Mouse (Mus musculus) stomach, postnatal 0 days (tissue): ENCODE measurements around the gene Selenos. TPM values are rescaled to one million over a fixed set of nuclear protein-coding genes. Genes with fewer than 3 reads are reported as not detected.

Source experiments
- ATAC-seq: fragments of 200-750 bp; cut with Nextera tagmentation; 2 replicates; pipeline ENCODE4 v1.8.0; 2017; ENCODE audit not compliant: low FRiP score, low TSS enrichment
- DNase-seq: peaks from one replicate; pipeline ENCODE4 v3.0.0-alpha.2; 2016; ENCODE audit warnings: low spot score
- H3K27ac ChIP-seq: fragments of 300-500 bp; sonication (generic); replicated peaks from 2 replicates; pipeline ENCODE4 v1.5.1; 2014; ENCODE audit warnings: mild to moderate bottlenecking, control low read depth
- H3K27me3 ChIP-seq: fragments of 300-500 bp; sonication (generic); 2 replicates; pipeline ENCODE4 v1.6.1; 2014; ENCODE audit warnings: low read length; ENCODE audit not compliant: control insufficient read depth, insufficient read depth
- H3K36me3 ChIP-seq: fragments of 300-500 bp; sonication (generic); 2 replicates; pipeline ENCODE4 v1.6.1; 2014; ENCODE audit warnings: low read length, mixed read lengths; ENCODE audit not compliant: control insufficient read depth, insufficient read depth
- H3K4me1 ChIP-seq: fragments of 300-500 bp; sonication (generic); replicated peaks from 2 replicates; pipeline ENCODE4 v1.6.1; 2014; ENCODE audit warnings: antibody characterized with exemption; ENCODE audit not compliant: control insufficient read depth, insufficient read depth
- H3K4me2 ChIP-seq: fragments of 300-500 bp; sonication (generic); replicated peaks from 2 replicates; pipeline ENCODE4 v1.6.1; 2014; ENCODE audit warnings: low read depth, mild to moderate bottlenecking, control low read depth, moderate library complexity
- H3K4me3 ChIP-seq: fragments of 300-500 bp; sonication (generic); 2 replicates; pipeline ENCODE4 v1.5.1; 2014; ENCODE audit warnings: low read depth, low read length, control low read depth
- H3K9ac ChIP-seq: fragments of 300-500 bp; sonication (generic); 2 replicates; pipeline ENCODE4 v1.6.1; 2014; ENCODE audit warnings: mild to moderate bottlenecking, low read length, control low read depth, mixed read lengths
- H3K9me3 ChIP-seq: fragments of 300-500 bp; sonication (generic); 2 replicates; pipeline ENCODE4 v1.6.1; 2016; ENCODE audit warnings: low read length; ENCODE audit not compliant: control insufficient read depth
- CTCF ChIP-seq: IDR thresholded peaks from 2 replicates; pipeline ENCODE4 v1.5.1; 2016; ENCODE audit warnings: antibody characterized with exemption, low read depth, mild to moderate bottlenecking, moderate library complexity
- EP300 ChIP-seq: optimal IDR thresholded peaks from 2 replicates; pipeline ENCODE3; 2016; ENCODE audit warnings: antibody characterized with exemption
- WGBS: fragments of 180-500 bp; shearing (Covaris S2); extraction: QIAGEN DNeasy Blood & Tissue Kit; methylation state at CpG from one replicate; pipeline ENCODE4 v1.1.7; 2014; 5-methylcytosine and 5-hydroxymethylcytosine counted together
- polyA plus RNA-seq: library from polyadenylated mRNA; unstranded; fragments of >200 nt; fragmentation: Nextera tagmentation; extraction: Ambion mirVana; gene quantifications from 2 replicates; pipeline ENCODE4 v1.2.1, GENCODE M21; 2015

The Selenos gene
- polyA plus RNA-seq, 1 experiment from 2014 or later: 143 TPM

DNA sequence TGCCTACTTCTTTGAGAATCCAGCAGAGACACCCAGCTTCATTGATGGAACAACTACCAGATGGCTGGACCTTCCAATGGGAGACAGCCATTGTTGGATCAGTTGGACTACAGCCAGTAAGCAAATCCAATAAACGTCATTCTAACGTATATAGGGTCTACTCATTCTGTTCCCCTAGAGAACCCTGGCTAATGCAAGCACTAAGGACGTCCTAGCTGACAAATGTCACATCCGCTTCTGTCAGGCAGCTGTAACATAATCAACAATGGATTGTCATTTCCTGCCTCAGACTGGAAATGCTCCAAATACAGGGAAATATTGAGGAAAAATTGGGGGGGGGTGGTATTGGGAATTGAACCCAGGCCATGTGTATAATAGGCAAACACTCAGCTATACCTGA lies 26.3 kb downstream of the Selenos start:
- Histone ChIP-seq H3K27me3 (no peaks in the 10 kb centered on the region), H3K9me3 (no peaks in the 10 kb centered on the region), H3K36me3 (no peaks in the 10 kb centered on the region), H3K27ac (no peak overlapping the region), H3K9ac (no peak overlapping the region), H3K4me1 (0 out of 2 replicates have a peak, but pooled peaks cover 6% of the 10 kb centered on the region), H3K4me3 (no peak overlapping the region), H3K4me2 (no peak overlapping the region)
- TF ChIP-seq CTCF (no peak), EP300 (no peak)
- 49% methylated on average over 4 of the region's 4 CpGs for whole genome bisulfite sequencing
- DNase-seq: no peak
- ATAC-seq: no peak

DNA sequence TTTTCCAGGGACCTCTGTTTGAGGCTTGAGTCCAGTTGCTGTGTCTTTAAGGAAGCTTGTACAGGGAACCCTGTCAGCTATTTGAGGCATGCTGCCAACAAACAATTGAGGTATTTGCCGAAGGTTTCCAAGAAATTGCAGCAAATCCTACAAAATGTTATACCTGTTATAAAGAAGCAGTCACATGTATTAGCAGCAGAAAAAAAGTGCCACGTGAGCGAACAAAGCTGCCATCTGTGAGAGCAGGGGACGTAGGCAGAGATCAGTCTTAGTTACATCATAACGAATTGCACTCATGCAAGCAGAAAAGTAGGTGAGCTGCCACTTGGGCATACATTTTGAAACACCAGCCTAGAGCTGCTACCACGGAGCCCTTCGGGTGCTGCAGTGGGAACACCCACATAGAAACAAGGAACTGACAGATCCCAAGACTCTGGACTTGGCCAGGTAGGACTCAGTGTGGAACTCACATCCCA lies 27.2 kb downstream of the Selenos start:
- peak; percentile 48 for DNase-seq
- no peaks in the 10 kb centered on the region for H3K36me3 ChIP-seq
- H3K27me3 ChIP-seq: no peaks in the 10 kb centered on the region
- H3K27ac ChIP-seq: no peak overlapping the region
- H3K9ac ChIP-seq: no peak overlapping the region
- H3K4me1 ChIP-seq: 0 out of 2 replicates have a peak, but pooled peaks cover 6% of the 10 kb centered on the region
- ATAC-seq: no peak
- H3K4me3 ChIP-seq: no peak overlapping the region
- no peak overlapping the region for H3K4me2 ChIP-seq
- H3K9me3 ChIP-seq: no peaks in the 10 kb centered on the region
- 35% methylated on average over 7 of the region's 7 CpGs for WGBS
- no peak for TF ChIP-seq CTCF
- no peak for TF ChIP-seq EP300

DNA sequence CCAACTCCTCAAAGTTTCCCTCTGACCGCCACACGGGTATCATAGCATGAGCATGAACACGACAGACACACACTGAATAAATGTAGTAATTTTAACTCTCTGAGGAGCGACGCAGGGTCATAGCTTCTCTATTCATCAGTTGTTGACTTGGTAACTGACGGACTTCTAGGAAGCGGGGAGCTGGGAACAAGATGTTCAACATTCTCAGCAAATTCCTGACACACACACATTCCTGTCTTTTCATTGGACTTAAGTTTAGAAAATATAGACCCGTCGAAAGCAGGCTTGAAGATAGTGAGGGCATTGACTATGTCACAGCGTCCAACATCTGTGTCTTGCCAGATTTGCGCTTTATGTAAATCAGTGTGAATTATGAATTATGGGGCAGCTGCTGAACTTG lies 27.8 kb downstream of the Selenos start:
- H3K36me3 ChIP-seq: no peaks in the 10 kb centered on the region
- H3K4me3 ChIP-seq: no peak overlapping the region
- no peak overlapping the region for H3K4me2 ChIP-seq
- TF ChIP-seq CTCF (no peak), EP300 (no peak)
- H3K4me1 ChIP-seq: 0 out of 2 replicates have a peak, but pooled peaks cover 6% of the 10 kb centered on the region
- H3K9me3 ChIP-seq: no peaks in the 10 kb centered on the region
- no peak overlapping the region for H3K27ac ChIP-seq
- DNase-seq (no peak), ATAC-seq (no peak)
- H3K27me3 ChIP-seq: no peaks in the 10 kb centered on the region
- WGBS: 49% methylated on average over 11 of the region's 11 CpGs
- H3K9ac ChIP-seq: no peak overlapping the region

DNA sequence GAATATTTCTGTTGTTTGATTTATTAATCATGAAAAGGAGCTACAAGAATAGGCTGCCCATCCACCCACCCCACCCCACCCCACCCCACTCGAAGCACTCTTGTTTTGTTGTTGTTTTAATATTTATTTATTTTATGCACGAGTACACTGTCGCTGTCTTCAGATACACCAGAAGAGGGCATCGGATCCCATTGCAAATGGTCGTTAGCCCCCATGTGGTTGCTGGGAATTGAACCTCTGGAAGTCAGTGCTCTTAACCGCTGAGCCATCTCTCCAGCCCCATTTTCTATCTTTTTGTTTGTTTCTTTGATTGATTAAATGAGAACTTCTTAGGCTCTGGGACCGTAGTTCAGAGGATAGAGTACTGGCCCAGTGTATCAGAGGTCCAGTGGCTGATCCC lies 28.5 kb downstream of the Selenos start:
- no peak for TF ChIP-seq EP300
- peak; percentile 66 for TF ChIP-seq CTCF
- Histone ChIP-seq H3K27ac (no peak overlapping the region), H3K36me3 (no peaks in the 10 kb centered on the region), H3K4me1 (0 out of 2 replicates have a peak, but pooled peaks cover 6% of the 10 kb centered on the region), H3K27me3 (no peaks in the 10 kb centered on the region), H3K4me2 (no peak overlapping the region), H3K4me3 (no peak overlapping the region), H3K9ac (no peak overlapping the region), H3K9me3 (no peaks in the 10 kb centered on the region)
- 12% methylated on average over 7 of the region's 7 CpGs for WGBS
- DNase-seq: no peak
- ATAC-seq: no peak

DNA sequence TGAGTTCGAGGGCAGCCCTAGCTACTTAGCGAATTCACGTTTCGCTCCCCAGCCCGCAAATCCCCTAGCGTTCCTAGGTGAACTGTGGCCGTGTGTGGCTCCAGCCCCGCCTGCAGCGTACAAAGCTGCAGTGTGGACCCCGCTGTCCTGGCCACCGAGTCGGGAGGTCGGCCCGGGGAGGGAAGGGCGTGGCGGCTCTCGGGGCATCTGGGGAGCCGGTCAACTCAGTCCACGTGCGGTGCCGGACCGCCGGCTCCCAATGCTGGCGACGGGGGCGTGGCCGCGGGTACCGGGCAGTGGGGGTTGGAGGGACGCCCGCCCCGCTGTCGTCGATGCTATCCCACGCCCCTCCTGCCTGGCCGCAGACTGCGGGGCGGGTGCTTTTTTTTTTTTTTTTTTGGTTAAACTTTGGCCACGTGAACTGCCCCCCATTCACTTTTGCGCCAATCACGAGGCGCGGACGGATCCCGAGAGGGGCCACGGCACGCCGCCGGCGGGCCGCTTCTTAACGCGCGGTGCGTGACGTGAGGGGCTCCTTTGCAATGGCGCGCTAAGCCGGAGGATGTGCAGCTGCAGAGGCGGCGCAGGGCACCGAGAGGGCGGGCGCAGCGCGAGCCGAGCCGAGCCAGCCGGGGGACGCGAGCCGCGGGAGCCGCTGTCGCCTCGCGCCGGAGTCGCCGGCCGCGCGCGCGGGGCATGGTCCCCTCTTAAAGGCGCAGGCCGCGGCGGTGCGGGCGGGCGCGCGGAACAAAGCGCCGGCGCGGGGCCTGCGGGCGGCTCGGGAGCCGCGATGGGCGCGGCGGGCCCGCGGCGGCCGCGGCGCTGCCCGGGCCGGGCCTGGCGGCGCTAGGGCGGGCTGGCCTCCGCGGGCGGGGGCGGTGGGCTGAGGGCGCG lies 29.8 kb downstream of the Selenos start, which contains the start of gene Chsy1:
Gene Chsy1, plus strand, starts transcription at position 555 of the 894 bp plus-strand sequence.
- Histone ChIP-seq H3K27me3 (no peaks in the 10 kb centered on the region), H3K4me3 (peak within 1 kb of the TSS; percentile 74), H3K4me2 (peak within 1 kb of the TSS; percentile 95), H3K9me3 (no peaks in the 10 kb centered on the region), H3K27ac (peak within 1 kb of the TSS; percentile 88), H3K36me3 (no peaks in the 10 kb centered on the region), H3K9ac (peak within 1 kb of the TSS; percentile 90), H3K4me1 (0 out of 2 replicates have a peak, but pooled peaks cover 6% of the 10 kb centered on the region)
- TF ChIP-seq CTCF (no peak), EP300 (no peak)
- WGBS: under 1% methylated on average over 78 of the region's 123 CpGs
- ATAC-seq (peak; percentile 85), DNase-seq (peak; percentile 87)
